Mouse (Mus musculus) erythroid progenitor cell, adult 5-6 weeks (primary cell): ENCODE measurements at regions not wholly inside any gene's neighbourhood (a gene's known extent, or its start where the extent isn't known, plus 50 kb on each side); places are given as distances from the start of the nearest gene placed in this dataset.

Experiments
- ATAC-seq: replicated peaks from 2 replicates; pipeline ENCODE4 v1.8.0; 2016; ENCODE audit warnings: moderate number of reproducible peaks, mild to moderate bottlenecking, moderate TSS enrichment, inconsistent platforms; ENCODE audit not compliant: poor library complexity, low FRiP score, severe bottlenecking

DNA sequence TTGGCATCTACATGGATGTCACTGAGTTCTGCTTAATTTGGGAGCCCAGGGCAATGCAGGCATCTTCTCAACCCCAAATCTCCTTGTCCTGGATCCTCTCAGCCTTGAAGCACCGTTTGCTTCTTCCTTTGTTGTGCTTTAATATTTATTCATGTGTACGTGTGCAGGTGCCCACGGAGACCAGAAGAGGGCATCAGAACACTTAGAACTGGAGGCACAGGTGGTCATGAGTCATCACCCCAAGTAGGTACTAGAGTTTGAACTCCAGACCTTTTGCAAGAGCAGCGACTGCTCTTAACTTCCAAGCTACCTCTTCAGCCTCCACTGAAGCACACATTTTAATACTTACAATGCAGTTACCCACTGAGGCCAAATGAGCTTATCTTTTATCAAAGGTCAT is 403.0 kb upstream of the Slc35b3 start:
- ATAC-seq = no peak

DNA sequence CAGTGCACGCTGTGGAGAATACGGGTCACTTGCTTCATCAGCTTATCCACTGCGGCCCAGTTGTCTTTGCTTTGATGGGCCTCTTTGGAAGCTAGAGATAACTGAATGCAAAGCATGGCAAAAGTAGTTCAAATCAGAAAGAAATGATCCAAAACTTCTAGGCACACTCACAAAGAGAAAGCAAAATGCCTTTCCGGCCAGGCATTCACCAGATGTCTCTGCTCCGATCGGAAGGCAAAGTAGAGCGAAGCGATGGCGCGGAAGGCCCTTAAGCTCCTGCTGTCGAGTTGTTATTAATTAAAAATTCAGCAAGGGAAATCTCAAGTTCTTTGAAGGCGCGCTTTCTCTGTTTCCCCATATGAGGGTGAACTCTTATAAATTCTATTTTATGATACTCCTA is 401.9 kb upstream of the Slc35b3 start:
- no peak for ATAC-seq

DNA sequence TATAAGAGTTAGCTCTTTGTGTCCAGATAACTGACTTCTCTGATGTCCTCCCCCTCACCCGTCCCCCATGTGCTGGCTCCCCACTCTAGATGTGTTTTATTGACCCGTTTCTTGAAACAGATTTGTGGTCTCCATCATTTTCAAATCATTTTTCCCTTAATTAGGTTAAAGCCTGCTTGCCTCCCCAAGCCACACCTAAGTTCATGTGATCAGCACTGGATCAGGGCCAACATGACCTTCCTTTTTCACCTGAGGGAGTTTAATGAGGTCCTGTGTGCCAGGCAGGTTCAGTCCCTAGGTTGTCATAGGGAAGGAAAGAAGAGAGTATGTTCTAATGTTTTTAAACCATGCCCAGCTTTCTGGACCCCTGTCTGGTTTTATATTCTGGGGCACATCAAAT is 390.9 kb upstream of the Slc35b3 start:
- no peak for ATAC-seq

DNA sequence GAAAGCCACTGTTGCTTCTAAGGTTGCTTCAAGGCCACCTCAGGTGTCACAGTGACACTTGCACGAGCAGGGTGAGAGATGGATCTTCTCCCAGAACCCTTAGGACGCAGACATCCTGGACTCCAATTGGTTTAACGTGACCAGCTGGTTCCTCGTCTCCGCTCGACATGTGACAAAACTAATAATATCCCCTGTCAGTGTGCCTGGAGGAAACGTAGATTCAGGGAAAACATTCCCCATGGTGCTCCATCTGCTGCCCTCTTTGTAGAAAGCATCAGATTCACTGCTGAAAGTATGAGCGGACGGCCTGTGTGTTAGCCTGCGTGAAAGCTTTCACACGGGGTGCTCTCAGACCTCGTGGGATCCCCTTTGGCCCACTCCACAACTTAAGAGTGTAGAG is 390.0 kb upstream of the Slc35b3 start:
- no peak for ATAC-seq

DNA sequence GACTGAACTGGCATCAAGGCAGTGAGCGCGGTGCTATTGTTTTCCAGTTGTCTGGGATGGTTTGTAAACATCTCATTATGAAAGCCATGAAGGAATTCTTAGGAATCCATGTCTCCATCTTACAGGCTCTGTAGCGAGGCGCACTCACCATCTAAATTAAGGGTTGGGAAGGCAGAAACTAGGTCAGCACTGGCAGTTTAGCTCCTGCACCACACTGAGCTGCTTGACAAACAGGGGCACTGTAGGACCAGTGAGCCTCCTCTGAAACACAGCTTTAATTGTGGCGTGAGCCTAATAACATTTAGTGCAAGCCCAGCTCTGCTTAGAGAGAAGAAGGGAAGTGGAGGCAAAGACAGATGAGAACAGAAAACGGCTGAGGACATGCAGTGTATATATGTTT is 387.1 kb upstream of the Slc35b3 start:
- no peak for ATAC-seq

DNA sequence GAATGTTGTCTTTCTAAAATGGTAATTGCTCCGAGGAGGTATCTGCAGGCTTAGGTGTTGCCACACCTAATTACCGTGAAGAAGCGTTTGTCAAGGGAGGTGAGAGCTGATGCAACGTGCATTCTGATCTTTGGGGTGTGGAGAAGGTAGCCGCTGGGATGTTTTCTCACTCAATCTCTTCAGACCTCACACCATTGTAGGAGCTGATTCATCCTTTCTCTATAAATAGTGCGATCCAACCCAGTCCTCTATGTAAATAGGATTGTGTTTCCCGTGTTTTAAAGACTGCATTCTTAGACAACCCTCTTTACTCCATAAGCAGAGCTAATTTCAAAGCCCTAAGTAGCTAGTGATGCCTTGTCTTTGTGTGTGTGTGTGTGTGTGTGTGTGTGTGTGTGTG is 374.2 kb upstream of the Slc35b3 start:
- ATAC-seq = no peak

DNA sequence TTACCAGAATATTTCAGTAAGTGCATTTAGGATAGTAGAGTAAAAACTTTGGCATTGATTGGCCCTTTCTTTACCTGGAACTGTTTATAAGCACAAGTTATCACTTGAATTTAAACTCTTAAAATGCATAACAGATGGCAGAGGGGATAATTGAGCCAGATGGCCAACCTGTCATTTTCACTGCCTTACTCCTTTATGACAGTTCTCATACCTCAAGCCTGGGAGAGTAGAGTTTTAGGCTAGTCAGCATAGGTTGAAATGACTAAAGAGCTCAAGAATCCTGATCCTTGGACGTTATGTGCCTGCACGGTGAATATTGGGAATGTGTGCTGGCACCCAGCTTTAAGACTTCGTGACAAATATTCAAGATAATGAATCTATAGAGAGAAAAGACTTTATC is 369.1 kb upstream of the Slc35b3 start:
- ATAC-seq = no peak

DNA sequence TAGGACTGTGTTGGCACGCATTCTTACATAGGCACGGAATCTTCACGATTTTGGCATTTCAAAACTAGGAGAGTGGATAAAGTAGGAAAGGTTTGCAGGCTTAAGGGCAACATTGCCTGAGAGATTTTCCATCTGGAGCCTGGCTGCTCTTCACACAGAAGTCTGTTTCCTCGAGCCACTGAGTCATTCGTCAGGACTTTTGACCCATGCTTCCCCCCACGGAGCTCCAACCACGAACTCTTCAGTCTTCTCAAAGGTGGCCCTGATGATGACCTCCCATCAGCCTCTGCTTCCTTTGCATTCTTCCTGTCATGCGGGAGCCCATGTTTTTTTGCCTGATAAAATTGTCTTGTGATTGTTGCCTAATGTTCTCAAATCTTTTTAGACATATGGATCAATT is 365.5 kb upstream of the Slc35b3 start:
- no peak for ATAC-seq

DNA sequence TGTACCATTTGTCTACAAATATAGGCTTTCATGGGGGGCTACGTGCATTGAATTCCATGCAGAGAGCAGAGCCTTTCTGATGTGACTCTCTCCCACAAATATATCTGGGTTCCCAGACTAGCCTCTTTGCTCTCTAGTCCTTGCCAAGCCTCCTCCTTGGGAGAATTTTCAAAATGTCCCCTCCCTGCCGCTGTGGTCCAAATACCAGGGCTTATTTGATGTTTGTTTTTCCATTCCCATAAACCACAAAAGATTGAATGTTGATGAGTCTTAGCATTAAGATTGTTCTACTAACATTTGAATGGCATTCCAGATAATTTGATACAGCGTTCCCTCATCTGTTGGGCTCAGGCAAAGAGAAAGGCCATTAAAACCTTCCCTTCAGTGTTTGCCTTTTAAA is 360.4 kb upstream of the Slc35b3 start:
- ATAC-seq = no peak

DNA sequence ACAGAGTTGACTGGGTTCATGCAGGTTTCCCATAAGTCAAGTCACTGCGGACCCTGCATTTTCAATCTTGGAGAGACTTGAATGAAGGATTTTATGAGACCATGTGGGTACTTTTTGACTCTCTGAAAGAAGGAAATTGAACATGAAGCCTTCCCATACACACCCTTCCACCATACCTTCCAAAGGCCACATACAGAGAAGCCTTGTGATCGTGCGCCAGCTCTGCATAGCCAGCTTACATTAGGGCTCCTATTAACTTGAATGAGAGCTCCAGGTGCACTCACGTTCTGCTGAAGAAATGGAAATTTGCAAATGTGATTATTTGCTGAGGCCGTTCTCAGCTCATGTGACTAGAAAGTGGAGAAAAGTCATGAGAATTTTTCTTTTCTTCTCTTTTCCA is 349.1 kb upstream of the Slc35b3 start:
- no peak for ATAC-seq

DNA sequence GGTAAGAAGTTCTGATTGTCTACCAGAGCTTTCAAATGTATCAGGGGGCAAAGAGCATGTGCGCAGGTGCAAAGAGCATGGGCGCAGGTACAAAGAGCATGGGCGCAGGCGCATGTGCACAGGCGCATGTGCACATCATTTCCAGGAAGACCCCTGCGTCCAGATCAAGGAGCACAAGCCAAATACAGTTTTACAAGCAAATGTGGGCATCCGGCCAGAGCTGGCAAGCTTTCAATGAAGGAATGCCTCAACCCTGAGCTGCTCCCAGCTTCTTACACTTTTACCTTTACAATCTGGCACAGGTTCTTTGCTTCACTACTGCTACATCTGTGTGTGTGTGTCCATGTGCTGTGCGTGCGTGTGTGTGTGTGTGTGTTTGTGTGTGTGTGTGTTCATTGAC is 347.2 kb upstream of the Slc35b3 start:
- ATAC-seq = no peak

DNA sequence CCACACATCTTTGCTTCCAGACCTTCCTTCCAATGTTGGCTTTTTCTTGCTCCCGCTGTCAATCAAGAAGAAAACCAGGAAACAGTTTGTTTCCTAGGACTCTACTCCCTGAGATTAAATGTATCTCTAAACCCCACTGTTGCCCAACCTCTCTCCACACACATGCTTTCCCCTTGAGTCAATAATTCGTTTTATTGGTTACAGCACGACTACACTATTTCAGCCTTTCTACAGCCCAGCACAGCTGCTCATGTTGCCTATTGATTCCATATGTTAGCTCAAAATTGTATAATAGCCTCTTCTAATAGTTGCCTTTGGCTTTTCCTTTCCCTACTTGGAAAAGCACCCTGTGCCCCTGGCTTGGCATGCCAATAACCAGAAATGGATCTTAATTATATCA is 346.2 kb upstream of the Slc35b3 start:
- no peak for ATAC-seq

DNA sequence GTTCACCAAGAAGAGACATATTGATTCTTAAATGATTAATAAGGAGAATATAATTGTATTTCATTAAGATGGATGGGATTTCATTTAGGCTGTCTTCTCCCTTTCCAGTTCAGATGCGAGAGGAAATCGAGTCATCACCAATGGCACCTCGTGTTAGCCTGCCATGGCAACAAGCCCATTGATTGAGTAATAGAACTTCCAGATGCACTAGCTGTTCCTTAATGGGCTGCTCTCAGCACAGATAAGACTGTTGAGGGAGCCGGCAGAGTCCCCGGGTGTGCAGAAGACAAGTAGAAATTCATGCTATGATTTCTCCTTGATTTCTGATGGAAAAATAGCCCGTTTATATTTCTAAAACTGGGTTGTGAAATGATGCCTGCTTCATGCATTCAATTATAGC is 336.5 kb upstream of the Slc35b3 start:
- ATAC-seq = no peak

DNA sequence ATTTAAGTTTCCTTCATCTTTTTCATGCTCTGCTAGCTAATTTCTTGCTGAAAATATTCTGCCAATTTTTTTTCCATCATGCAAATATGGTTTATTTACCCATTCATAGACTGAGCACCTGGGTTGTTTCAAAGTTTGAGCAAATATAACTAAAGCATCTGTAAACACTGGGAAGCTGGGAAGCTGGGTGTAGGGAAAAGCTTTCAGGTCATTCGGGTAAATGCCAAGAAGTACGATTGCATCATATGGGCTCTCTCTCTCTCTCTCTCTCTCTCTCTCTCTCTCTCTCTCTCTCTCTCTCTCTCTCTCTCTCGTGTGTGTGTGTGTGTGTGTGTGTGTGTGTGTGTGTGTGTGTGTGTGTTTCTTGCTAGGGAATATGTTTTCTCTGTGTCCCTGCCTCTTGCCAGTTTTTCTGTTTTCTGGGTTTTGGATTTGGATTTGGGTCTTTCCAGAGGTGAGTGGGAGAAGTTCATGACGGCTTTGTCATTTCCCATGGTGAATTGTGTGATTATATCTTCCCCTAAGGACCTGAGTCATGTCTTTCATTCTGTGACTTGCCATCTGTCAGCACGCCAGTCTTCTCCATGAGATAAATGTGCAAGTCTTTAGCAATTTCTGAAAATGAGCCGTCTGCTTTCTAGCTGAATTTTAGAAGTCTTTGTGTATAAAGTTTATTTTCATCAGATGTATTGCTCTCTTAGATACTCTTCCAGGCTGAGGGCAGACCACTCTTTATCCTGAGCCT is 329.7 kb upstream of the Slc35b3 start:
- no peak for ATAC-seq

DNA sequence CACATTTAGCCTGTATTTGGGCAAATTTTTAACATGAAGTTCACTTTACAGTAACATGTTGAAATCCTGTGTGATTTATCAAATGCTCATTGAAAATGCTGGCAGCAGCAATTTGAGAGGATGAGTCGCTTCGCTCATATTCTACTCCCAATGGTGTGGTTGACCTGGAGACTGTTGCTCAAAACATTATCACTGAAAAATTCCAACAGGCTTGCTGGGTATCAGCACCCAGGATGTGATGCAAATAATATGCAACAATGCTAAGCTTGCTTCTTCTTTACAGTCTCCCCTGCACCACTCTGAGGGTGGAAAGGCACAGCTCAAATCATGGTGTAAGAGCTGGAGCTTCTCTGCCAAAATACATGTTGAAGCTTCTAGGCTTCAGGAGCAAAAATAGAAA is 321.6 kb upstream of the Slc35b3 start:
- ATAC-seq = no peak

DNA sequence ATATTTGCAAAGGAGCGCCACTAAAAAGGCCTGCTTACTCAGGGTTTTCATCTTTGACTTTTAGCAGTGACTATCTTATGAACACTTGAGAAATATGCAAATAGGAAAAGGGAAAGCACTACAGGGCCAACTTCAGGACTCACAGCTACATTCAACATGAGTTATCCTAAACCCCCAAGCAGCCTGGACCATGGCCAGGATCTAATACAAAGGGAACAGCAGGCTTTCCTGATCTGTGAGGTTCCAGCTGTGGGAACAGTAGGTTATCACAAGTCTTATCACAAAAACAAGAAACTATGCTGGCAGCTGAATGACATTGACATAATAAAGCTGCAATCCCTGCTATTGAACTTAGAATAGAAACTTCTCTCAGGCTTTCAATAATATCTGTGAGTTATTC is 317.4 kb upstream of the Slc35b3 start:
- ATAC-seq = no peak

DNA sequence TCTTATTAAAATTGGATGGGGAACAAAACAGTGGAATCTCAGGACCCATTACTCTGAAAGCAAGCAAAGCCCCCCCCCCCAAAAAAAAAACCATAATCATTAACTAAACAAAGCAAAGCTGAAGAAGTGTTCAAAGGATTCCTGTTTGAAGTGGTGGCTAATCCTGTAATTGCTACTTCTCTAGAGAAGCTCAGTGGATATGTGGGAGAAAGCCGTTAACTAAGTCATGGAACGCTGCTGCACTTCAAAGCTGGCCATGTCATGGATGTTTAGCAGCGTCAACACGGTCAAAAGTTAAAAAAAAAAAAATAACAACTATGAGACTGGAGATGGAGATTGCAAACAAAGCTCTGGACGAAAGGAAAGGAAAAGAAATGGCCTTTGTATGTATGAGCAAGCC is 305.3 kb upstream of the Slc35b3 start:
- ATAC-seq = no peak

DNA sequence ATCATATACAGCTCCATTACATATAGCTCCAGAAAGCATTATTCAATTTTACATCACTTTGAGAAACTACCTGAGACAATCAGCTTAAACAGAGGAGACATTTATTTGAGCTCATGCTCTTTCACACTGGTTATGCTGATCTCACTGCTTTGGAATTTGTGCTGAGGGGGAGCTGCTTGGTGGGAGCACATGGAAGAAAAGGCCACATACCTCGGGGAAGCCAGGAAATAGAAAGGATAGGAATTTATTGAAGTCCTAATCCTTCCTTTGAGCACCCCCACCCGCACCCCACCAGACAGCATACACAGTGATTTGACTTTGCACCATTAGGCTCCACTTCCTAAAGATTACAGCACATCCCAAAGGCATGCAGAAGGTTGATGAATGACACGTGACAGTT is 296.0 kb upstream of the Slc35b3 start:
- ATAC-seq = no peak

DNA sequence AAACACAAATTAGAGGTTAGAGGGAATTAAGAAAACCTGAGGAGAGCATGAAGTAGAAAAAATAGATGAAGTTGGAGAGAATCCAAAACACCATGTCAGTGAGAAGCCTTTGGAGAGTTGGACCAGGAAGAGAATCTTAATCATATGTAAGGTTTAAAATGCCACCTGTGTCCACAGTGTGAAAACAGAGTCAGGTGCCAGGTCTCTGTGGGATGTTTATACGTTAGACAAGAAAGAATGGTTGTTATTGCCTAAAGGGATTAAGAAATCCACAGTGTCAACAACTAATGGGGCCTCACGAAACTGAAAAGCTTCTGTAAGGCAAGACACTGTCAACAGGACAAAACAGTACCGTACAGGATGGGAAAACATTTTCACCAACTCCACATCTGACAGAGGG is 294.7 kb upstream of the Slc35b3 start:
- no peak for ATAC-seq

DNA sequence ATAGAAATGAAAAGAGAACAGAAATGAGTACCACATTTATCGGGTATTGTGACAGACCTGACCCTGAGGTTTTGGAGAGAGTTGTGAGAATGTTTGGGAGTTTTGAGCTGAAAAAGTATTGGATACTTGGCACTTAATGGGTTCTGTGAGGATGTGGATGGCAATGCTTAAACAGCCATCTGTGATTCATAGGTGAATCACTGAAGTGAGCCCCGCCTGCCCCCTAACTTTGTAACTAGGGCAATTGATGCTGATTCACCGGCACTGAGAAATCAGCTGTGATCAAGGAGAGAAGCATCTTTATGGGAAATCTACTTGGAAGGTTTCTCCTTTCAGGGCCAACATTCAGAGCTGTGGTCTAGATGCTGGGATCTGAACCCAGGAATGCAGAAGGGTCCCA is 291.9 kb upstream of the Slc35b3 start:
- ATAC-seq = no peak

DNA sequence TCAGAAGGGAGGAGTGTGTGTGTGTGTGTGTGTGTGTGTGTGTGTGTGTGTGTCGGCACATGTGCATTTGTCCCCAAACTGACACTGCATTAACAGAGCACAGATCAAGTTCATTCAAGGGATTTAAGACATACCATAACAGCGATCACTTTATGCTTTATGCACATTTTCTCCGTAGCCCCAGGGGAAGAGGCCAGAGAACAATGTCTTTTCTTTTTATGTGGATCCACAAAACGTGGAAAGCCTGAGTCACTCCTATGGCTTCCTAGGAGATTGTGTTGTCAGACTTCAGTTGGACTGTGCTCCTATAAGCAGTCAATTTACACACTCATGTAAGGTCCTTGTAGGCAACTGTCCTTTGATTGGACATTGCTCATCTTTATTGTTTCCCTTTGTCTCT is 289.4 kb upstream of the Slc35b3 start:
- no peak for ATAC-seq

DNA sequence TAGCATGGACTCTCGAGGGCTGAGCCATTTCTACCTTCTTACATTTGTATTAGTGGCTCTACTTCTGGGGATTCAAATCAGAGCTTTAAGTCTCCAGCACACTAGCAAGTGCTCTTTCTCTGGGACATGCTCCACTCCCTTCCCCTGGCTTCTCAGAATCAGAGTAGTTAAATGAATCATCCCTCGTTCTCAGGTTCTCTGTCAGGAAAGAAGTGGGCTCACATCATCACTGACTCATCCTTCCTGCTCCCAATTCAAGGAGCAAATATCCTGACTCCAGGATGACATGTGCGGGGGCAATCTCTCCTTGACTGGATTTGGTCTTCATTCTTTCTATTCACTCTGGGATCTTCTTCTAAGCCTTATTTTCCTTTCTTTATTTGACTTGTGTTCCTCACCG is 266.2 kb upstream of the Slc35b3 start:
- no peak for ATAC-seq

DNA sequence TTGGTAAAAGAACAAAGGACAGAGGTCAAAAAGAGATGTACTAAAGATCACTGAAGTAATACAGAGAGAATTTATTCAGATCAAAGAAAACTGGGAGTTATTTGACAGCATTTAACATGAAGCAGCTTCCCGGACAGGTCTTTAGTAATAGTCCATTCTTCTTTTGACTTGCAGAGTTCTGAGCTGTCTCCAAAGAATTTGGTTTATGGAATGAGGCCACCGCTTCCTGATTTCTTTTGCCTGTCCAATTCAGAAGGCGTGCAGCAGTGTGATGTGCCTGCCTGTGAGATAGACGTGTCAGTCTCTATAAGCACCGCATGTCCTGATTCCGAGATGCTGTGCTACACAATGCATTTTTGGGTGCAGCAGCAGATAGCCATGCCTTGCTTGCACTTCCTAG is 265.0 kb upstream of the Slc35b3 start:
- no peak for ATAC-seq
